Mouse (Mus musculus): Measurements from ENCODE around the gene Jmjd7.

Gene Jmjd7

GRCm38 (mm10) chr2:120060651-120061050 lies 33.4 kb downstream of the Jmjd7 start:
- no peak for DNase-seq (ENCODE audit: low read depth)

GRCm38 (mm10) chr2:120062248-120062647 lies 35.0 kb downstream of the Jmjd7 start:
- no peak for DNase-seq (ENCODE audit: low read depth)

- DNase-seq (ENCODE audit: low read depth): peak; percentile 16
These were observed 37.4 kb downstream of the Jmjd7 start for GRCm38 (mm10) chr2:120064639-120065038.

- no peak for DNase-seq (ENCODE audit: low read depth)
These were observed 38.0 kb downstream of the Jmjd7 start for GRCm38 (mm10) chr2:120065243-120065642.

- no peak for DNase-seq (ENCODE audit: low read depth)
These were observed 38.9 kb downstream of the Jmjd7 start for GRCm38 (mm10) chr2:120066224-120066623.

- peak; percentile 66 for DNase-seq (ENCODE audit: low read depth)
These were observed 41.5 kb downstream of the Jmjd7 start for GRCm38 (mm10) chr2:120068555-120069465.

- DNase-seq (ENCODE audit: low read depth): no peak
These were observed 42.2 kb downstream of the Jmjd7 start for GRCm38 (mm10) chr2:120069466-120069990.

- DNase-seq (ENCODE audit: low read depth): no peak
These were observed 46.8 kb downstream of the Jmjd7 start for GRCm38 (mm10) chr2:120074096-120074495.

- DNase-seq (ENCODE audit: low read depth): no peak
These were observed 48.9 kb downstream of the Jmjd7 start for GRCm38 (mm10) chr2:120076076-120076705.
